Mouse (Mus musculus): ENCODE measurements around the gene Suds3.

DNA sequence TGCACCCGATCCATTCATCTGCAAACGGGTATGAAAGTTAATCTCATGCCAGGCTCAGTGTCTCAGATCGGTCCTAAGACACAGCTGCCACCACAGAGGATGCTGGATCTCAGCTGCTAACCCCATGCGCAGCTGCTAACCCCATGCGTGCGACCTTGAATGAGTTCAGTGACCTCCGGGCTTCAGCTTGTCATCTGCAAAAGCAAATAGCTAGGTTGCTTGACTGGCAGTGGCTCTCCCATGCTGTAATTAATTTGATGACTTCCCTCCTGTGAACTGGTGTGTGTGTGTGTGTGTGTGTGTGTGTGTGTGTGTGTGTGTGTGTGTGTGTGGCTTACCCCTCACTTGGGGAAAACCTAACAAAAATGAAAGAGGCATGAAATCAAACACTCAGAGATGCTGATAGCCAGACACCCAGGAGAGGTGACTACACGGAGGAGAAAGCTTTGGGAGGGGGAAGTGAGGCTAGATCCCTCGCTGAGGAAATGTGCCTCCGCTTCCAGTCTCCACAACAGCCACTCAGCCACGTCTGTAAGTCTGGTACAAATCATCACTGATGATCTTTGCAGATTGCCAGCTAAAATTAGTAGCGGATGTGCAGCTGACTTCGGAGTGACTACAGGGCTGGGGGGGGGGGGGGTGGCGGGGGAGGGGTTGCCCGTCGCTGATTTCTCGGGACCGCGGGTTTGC, 47.0 kb downstream of the Suds3 start:
- TF ChIP-seq HCFC1 (IDR thresholded peaks at IDR 0.05; ENCODE audit: borderline replicate concordance, insufficient read depth, low read length) (no peak), MAFK (IDR thresholded peaks at IDR 0.05; ENCODE audit: insufficient read depth, low read depth, low read length) (no peak), ZNF384 (IDR thresholded peaks at IDR 0.05; ENCODE audit: low read depth, low read length) (no peak)
